Mouse (Mus musculus) CH12.LX (cell line): ENCODE measurements around the gene Capza1. TPM values are rescaled to one million over a fixed set of nuclear protein-coding genes. Genes with fewer than 3 reads are reported as not detected.

Source experiments
- DNase-seq: peaks from one replicate; pipeline ENCODE4 v3.0.0-alpha.2; 2013; ENCODE audit errors: extremely low read depth
- H3K27ac ChIP-seq: 2 replicates; pipeline ENCODE4 v1.5.1; 2012; ENCODE audit warnings: low read depth, mild to moderate bottlenecking, control low read depth, moderate library complexity; ENCODE audit not compliant: insufficient read depth
- H3K27me3 ChIP-seq: replicated peaks from 2 replicates; pipeline ENCODE3; 2012; ENCODE audit warnings: inconsistent platforms
- H3K36me3 ChIP-seq, 2 experiments: replicated peaks in 1 of 2; 2 replicates each; pipeline versions ENCODE3 to v1.6.1; 2012; ENCODE audit warnings: inconsistent platforms in 1 of 2, low read length in 1 of 2, mild to moderate bottlenecking in 1 of 2, mixed read lengths in 1 of 2, moderate library complexity in 1 of 2; ENCODE audit not compliant: control insufficient read depth in 1 of 2, insufficient read depth in 1 of 2
- H3K4me1 ChIP-seq, 2 experiments: 2 replicates each; pipeline ENCODE4 v1.6.1; 2012; ENCODE audit warnings: inconsistent platforms in 1 of 2, moderate library complexity in 1 of 2; ENCODE audit not compliant: insufficient read depth in 2 of 2, control insufficient read depth in 1 of 2
- H3K4me2 ChIP-seq: 2 replicates; pipeline ENCODE4 v1.6.1; 2012; ENCODE audit warnings: low read depth, mild to moderate bottlenecking, control low read depth; ENCODE audit not compliant: poor library complexity, insufficient read depth, severe bottlenecking
- H3K4me3 ChIP-seq, 3 experiments: fragments of 150-350 bp in 1 of 3; sonication (generic) in 1 of 3; replicated peaks in 1 of 3; 2 replicates each; pipeline versions ENCODE3 to v1.5.1; 2011 to 2012; ENCODE audit warnings: low read depth in 2 of 3, low read length in 2 of 3, mild to moderate bottlenecking in 2 of 3, moderate library complexity in 2 of 3, control low read depth in 1 of 3, improper control_type of control experiment in 1 of 3, inconsistent platforms in 1 of 3, mixed read lengths in 1 of 3; ENCODE audit not compliant: poor library complexity in 1 of 3
- H3K79me2 ChIP-seq: replicated peaks from 2 replicates; pipeline ENCODE4 v1.6.1; 2012; ENCODE audit warnings: mild to moderate bottlenecking, moderate library complexity; ENCODE audit not compliant: control insufficient read depth, poor library complexity, insufficient read depth, severe bottlenecking; ENCODE audit errors: extremely low read depth
- H3K9ac ChIP-seq: 2 replicates; pipeline ENCODE4 v1.6.1; 2012; ENCODE audit warnings: low read depth, mild to moderate bottlenecking, control low read depth, moderate library complexity; ENCODE audit not compliant: insufficient read depth
- H3K9me3 ChIP-seq: replicated peaks from 2 replicates; pipeline ENCODE3; 2012; ENCODE audit warnings: low read length, inconsistent platforms, mixed read lengths
- BHLHE40 ChIP-seq: IDR thresholded peaks from 2 replicates; pipeline ENCODE4 v1.6.1; 2011; ENCODE audit warnings: mild to moderate bottlenecking, low read depth, low read length, improper control_type of control experiment
- CHD1 ChIP-seq: IDR thresholded peaks from 2 replicates; pipeline ENCODE4 v1.6.1; 2012; ENCODE audit warnings: low read depth, low read length, improper control_type of control experiment, inconsistent platforms
- E2F4 ChIP-seq: IDR thresholded peaks from 2 replicates; pipeline ENCODE4 v1.6.1; 2011; ENCODE audit warnings: low read depth, low read length, improper control_type of control experiment; ENCODE audit not compliant: insufficient replicate concordance
- ELF1 ChIP-seq: IDR thresholded peaks from 2 replicates; pipeline ENCODE4 v1.6.1; 2014; ENCODE audit warnings: low read depth, mild to moderate bottlenecking, inconsistent platforms, low read length, improper control_type of control experiment
- IRF4 ChIP-seq: IDR thresholded peaks from 2 replicates; pipeline ENCODE4 v1.6.1; 2014; ENCODE audit warnings: low read depth, mild to moderate bottlenecking, inconsistent platforms, low read length, improper control_type of control experiment
- JUN ChIP-seq: IDR thresholded peaks from 2 replicates; pipeline ENCODE4 v1.6.1; 2011; ENCODE audit warnings: low read depth, mild to moderate bottlenecking, low read length, improper control_type of control experiment, moderate library complexity; ENCODE audit not compliant: insufficient read depth
- MAFK ChIP-seq: IDR thresholded peaks from 2 replicates; pipeline ENCODE4 v1.6.1; 2011; ENCODE audit warnings: low read length, improper control_type of control experiment; ENCODE audit not compliant: insufficient replicate concordance
- MAX ChIP-seq: IDR thresholded peaks from 2 replicates; pipeline ENCODE4 v1.6.1; 2011; ENCODE audit warnings: low read length, improper control_type of control experiment
- MAZ ChIP-seq: IDR thresholded peaks from 2 replicates; pipeline ENCODE4 v1.6.1; 2012; ENCODE audit warnings: low read depth, mild to moderate bottlenecking, inconsistent platforms, low read length, improper control_type of control experiment, moderate library complexity
- MYC ChIP-seq: IDR thresholded peaks from 2 replicates; pipeline ENCODE4 v1.6.1; 2011; ENCODE audit warnings: low read depth, mild to moderate bottlenecking, improper control_type of control experiment, low read length
- NELFE ChIP-seq: IDR thresholded peaks from 2 replicates; pipeline ENCODE4 v1.6.1; 2011; ENCODE audit warnings: low read depth, low read length, improper control_type of control experiment
- NRF1 ChIP-seq: IDR thresholded peaks from 2 replicates; pipeline ENCODE4 v1.6.1; 2014; ENCODE audit warnings: low read depth, mild to moderate bottlenecking, inconsistent platforms, low read length, improper control_type of control experiment, moderate library complexity
- POLR2A ChIP-seq: IDR thresholded peaks from 2 replicates; pipeline ENCODE4 v1.6.1; 2011; ENCODE audit warnings: low read depth, mild to moderate bottlenecking, improper control_type of control experiment, low read length
- SMC3 ChIP-seq: IDR thresholded peaks from 2 replicates; pipeline ENCODE4 v1.6.1; 2011; ENCODE audit warnings: low read depth, low read length, improper control_type of control experiment
- UBTF ChIP-seq: IDR thresholded peaks from 2 replicates; pipeline ENCODE4 v1.6.1; 2012; ENCODE audit warnings: low read depth, mild to moderate bottlenecking, inconsistent platforms, low read length, improper control_type of control experiment, moderate library complexity
- USF1 ChIP-seq: IDR thresholded peaks from 2 replicates; pipeline ENCODE4 v1.6.1; 2014; ENCODE audit warnings: low read depth, mild to moderate bottlenecking, inconsistent platforms, low read length, improper control_type of control experiment
- USF2 ChIP-seq: conservative IDR thresholded peaks from 2 replicates; pipeline ENCODE4 v1.6.1; 2011; ENCODE audit warnings: low read depth, low read length, improper control_type of control experiment
- ZC3H11A ChIP-seq: IDR thresholded peaks from 2 replicates; pipeline ENCODE4 v1.6.1; 2012; ENCODE audit warnings: low read depth, mild to moderate bottlenecking, inconsistent platforms, low read length, improper control_type of control experiment
- ZKSCAN1 ChIP-seq: IDR thresholded peaks from 2 replicates; pipeline ENCODE4 v1.6.1; 2012; ENCODE audit warnings: low read depth, inconsistent platforms, low read length, improper control_type of control experiment, borderline replicate concordance
- ZNF384 ChIP-seq: IDR thresholded peaks from 2 replicates; pipeline ENCODE4 v1.6.1; 2012; ENCODE audit warnings: low read depth, low read length, improper control_type of control experiment, inconsistent platforms
- dilution Hi-C: fragments of 300-500 bp; cut with MboI; formaldehyde crosslinking; loops from 2 replicates; pipeline ENCODE4 v1.14.3; 2020; ENCODE audit warnings: low sequenced_read_pairs; ENCODE audit not compliant: extremely low pct_unique_long_range_greater_than_20kb, extremely low pct_ligation_motif_present
- in situ Hi-C: fragments of 300-500 bp; cut with MboI; formaldehyde crosslinking; loops from 3 replicates; pipeline ENCODE4 v1.14.3; 2019; ENCODE audit warnings: low sequenced_read_pairs, low pct_ligation_motif_present, low pct_unique_long_range_greater_than_20kb, mixed read lengths
- polyA plus RNA-seq: library from polyadenylated mRNA; unstranded; fragments of >175 nt; gene quantifications from 2 replicates; pipeline ENCODE4 v1.2.1, GENCODE M21; 2012; ENCODE audit warnings: low read depth; ENCODE audit not compliant: insufficient read length
- total RNA-seq, 2 experiments: library from RNA; depleted of rRNA; stranded (reverse); fragments of 300-350 nt in 1 of 2; fragments of >200 nt in 1 of 2; gene quantifications; 2 replicates each; pipeline ENCODE4 v1.2.3; 2012 to 2014

The Capza1 gene
- total and polyA plus RNA-seq, 3 experiments, result 113 to 288 (median 140) TPM

DNA sequence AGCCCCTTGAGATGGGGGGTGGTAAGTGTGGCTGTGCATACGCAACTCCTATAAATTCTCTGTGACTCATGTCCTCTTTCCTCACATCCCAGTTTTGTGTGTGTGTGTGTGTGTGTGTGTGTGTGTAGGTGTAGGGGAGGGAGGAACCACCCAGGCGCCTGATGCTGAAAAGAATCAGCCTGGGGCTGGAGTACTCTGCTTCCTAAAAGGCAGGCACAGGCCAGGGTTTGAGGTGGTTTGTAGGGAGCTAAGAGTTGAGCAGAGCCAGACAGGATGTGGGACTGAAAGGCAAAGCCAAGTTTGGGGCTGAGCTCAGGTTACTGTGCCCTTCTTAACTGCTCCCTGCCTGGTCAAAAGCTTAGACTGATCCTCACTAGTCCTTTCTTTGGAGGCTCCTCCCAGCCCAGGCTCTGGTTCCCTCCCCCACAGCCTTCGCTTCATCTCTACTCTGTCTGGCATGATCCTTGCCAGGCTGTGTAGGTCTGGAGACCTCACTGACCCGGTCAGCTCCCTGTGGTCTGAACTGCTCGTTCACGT is 73.8 kb downstream of the Capza1 start:
- Histone ChIP-seq H3K4me3 (no peak overlapping the region), H3K27ac (no peak overlapping the region), H3K36me3 (peaks cover 12 to 40% of the 10 kb centered on the region in 2 experiments), H3K27me3 (no peaks in the 10 kb centered on the region), H3K9me3 (no peaks in the 10 kb centered on the region), H3K4me1 (peaks cover 7 to 63% of the 10 kb centered on the region in 2 experiments), H3K9ac (no peak overlapping the region), H3K4me2 (no peak overlapping the region), H3K79me2 (no peaks in the 10 kb centered on the region)
- dilution Hi-C loops (no loop called here), in situ Hi-C loops (loop anchor here (5.0 kb wide), 1 partner anchor 72 kb away; the partner anchor contains the start of genes Capza1 and St7l)
- DNase-seq, result no peak
- TF ChIP-seq ELF1, result no peak
- no peak for TF ChIP-seq MYC
- no peak for TF ChIP-seq ZNF384

DNA sequence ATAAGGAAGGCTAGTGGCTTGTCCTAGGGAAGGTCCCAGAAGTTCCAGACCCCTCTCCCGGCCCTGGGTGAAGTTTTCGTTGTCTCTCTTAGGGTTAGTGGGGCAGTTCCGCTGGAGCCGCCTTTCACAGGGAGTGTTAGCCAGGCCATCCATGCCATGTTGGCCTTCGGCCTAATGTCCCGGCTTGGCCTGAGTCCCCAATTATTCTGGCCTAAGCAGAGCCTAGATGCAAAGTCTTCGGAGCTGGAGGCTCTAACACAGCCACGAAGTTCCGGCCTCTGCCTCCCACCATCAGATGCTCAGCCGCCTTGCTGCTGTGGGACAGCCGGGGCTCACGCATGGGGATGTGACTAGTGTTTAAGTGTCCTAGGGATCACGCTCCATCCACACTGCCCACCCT is 74.5 kb downstream of the Capza1 start:
- TF ChIP-seq JUN (no peak), IRF4 (no peak), NRF1 (no peak), USF1 (no peak), SMC3 (no peak), POLR2A (no peak), ZKSCAN1 (no peak), MAX (no peak), USF2 (no peak), CHD1 (no peak), MYC (no peak)
- 0 out of 2 replicates have a peak overlapping the region, but pooled peaks have one; percentile 55 for H3K4me2 ChIP-seq
- dilution Hi-C loops, result no loop called here
- no peaks in the 10 kb centered on the region for H3K79me2 ChIP-seq
- H3K4me3 ChIP-seq, result no peak overlapping the region
- H3K27ac ChIP-seq, result no peak overlapping the region
- H3K36me3 ChIP-seq, result peaks cover 8 to 42% of the 10 kb centered on the region in 2 experiments
- in situ Hi-C loops, result loop anchor here (5.0 to 10.0 kb wide), 3 partner anchors 72 to 265 kb away; partner anchors contain the start of genes Capza1, Cttnbp2nl, St7l and Wnt2b
- peaks cover 5 to 56% of the 10 kb centered on the region in 2 experiments for H3K4me1 ChIP-seq
- H3K9ac ChIP-seq, result no peak overlapping the region
- H3K9me3 ChIP-seq, result no peaks in the 10 kb centered on the region
- DNase-seq, result no peak
- H3K27me3 ChIP-seq, result no peaks in the 10 kb centered on the region

DNA sequence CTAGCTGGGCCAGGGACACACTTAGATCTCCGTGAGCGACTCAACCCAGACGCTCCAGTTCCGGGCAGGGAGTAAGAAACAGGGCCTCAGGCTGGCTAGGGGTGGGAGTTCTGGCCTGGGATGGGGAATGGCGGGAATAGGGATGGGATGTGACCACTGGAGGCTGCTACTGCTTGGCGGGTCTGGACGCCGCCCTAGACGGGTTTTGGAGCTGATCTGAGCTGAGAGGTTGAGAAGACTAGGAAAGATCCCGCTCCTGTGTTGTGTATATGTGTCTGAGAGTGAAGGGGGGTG is 75.0 kb downstream of the Capza1 start:
- no peaks in the 10 kb centered on the region for H3K79me2 ChIP-seq
- peaks cover 5 to 51% of the 10 kb centered on the region in 2 experiments; a peak in 3 of 4 replicates for H3K4me1 ChIP-seq
- dilution Hi-C loops, result no loop called here
- H3K27ac ChIP-seq, result no peak overlapping the region
- H3K27me3 ChIP-seq, result no peaks in the 10 kb centered on the region
- H3K4me2 ChIP-seq, result peak overlapping the region; percentile 55
- H3K36me3 ChIP-seq, result peaks cover 8 to 41% of the 10 kb centered on the region in 2 experiments
- H3K9me3 ChIP-seq, result no peaks in the 10 kb centered on the region
- TF ChIP-seq POLR2A (no peak), BHLHE40 (no peak), ZKSCAN1 (no peak), UBTF (no peak), NELFE (no peak), ZC3H11A (no peak), E2F4 (no peak), MAZ (no peak), ZNF384 (no peak), IRF4 (no peak), MYC (no peak), MAFK (no peak)
- TF ChIP-seq, all 38 proteins: peak for 0
- in situ Hi-C loops, result loop anchor here (10.0 kb wide), 2 partner anchors 176 to 266 kb away; partner anchors contain the start of genes Cttnbp2nl and Wnt2b
- Histone ChIP-seq H3K4me3 (peak overlapping the region; percentile 48 to 67 (median 52)), H3K9ac (peak overlapping the region; percentile 35)
- DNase-seq, result no peak
